Mouse (Mus musculus): ENCODE data around the gene Cmc2.

The Cmc2 gene

GRCm38 (mm10) chr8:116842678-116843077 is 78.6 kb downstream of the Cmc2 start:
- no peak for DNase-seq (ENCODE audit: low spot score)

Data from embryo, embryonic 10 days (tissue).